Mouse (Mus musculus) megakaryocyte, adult 5-6 weeks (primary cell): ENCODE data around the gene Cmc2. TPM values are rescaled to one million over a fixed set of nuclear protein-coding genes. Genes with fewer than 3 reads are reported as not detected.

Source experiments
- ATAC-seq: 2 replicates; pipeline ENCODE4 v1.8.0; 2016; ENCODE audit warnings: mild to moderate bottlenecking, inconsistent platforms; ENCODE audit not compliant: poor library complexity, severe bottlenecking
- total RNA-seq, 2 experiments: library from RNA; stranded (forward) in 1 of 2; stranded (reverse) in 1 of 2; fragments of 153-499, 151-499 nt in 1 of 2; fragments of 221-1000, 200-1000 nt in 1 of 2; gene quantifications; 2 replicates each; pipeline versions ENCODE4 v1.2.3 to v1.2.4; 2015 to 2017

Gene Cmc2
- total RNA-seq, 2 experiments from 2014 or later: 43.3 to 66.0 TPM

DNA sequence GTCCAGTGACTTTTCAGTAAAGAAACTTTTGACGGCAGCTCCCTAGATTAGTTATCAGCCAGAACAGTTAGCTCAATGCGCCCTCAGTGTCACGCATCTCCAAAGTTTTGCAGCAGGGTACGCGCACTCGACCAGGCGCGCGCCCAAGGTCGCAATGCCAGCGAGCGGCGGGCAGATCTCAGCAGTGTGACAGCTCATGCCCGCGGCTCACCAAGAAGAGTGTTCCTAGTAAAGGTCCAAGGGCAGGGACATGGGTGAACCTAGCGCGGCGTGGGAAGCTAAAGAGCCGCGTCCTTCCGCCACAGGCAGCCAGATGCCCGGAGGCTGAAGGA, 284 bp downstream of the Cmc2 start:
- peak; percentile 64 for ATAC-seq

DNA sequence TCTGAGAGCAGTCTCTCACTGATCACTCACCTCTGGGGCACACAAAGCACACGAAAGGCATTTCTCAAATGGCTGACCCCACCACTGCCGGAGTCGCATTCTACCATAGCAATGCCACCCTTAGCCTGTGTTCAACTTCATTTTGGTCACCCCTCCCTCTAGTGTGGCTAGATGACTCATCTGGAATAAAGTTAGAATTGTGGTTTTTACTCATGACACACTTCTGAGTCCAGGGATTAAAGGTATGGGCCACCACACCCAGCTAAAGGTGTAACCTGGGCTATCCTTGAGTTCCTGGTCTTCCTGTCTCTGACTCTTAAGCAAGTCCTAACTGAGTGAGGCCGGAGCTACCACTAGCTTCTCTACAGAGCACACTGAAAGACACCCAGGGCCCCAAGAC, 15.4 kb downstream of the Cmc2 start:
- no peak for ATAC-seq

- peak; percentile 51 for ATAC-seq
These were observed 16.0 kb downstream of the Cmc2 start for GRCm38 (mm10) chr8:116905252-116905651.

DNA sequence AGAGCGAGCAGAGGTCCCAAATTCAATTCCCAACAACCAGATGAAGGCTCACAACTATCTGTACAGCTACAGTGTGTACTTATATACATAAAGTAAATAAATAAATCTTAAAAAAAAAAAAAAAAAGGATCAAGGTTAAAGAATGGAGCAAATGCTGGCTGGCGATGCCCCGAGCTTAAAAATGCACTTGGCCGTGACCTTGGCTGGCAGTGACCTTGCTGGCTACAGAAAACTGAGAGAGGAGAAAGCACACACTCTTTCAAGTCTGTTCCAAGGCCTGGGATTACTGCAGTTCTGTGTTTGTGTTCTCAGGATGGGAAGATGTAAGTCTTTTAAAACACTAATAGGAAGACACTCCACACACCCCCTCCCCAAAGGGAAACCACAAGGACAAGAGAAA, 16.5 kb downstream of the Cmc2 start:
- ATAC-seq: no peak

GRCm38 (mm10) chr8:116895521-116895920, 25.7 kb downstream of the Cmc2 start:
- ATAC-seq: no peak

GRCm38 (mm10) chr8:116893938-116894337, 27.3 kb downstream of the Cmc2 start:
- ATAC-seq: peak; percentile 43; the same call in 1 of the 2 replicates

DNA sequence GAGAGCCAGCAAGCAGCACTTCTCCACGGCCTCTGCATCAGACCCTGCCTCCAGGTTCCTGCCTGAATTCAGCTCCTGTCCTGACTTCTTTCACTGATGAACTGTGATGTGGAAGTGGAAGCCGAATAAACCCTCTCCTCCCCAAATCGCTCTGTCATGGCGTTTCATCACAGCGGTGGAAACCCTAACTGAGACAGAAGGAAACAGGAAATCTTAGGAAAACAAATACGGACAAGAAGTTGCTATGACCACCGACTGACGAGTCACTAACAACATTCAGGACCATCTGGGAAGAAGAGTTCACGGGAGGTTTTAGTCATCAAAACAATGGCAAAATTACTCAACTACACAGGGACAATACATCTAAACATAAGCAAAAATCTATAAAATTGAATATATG, 28.6 kb downstream of the Cmc2 start:
- ATAC-seq: peak; percentile 45

DNA sequence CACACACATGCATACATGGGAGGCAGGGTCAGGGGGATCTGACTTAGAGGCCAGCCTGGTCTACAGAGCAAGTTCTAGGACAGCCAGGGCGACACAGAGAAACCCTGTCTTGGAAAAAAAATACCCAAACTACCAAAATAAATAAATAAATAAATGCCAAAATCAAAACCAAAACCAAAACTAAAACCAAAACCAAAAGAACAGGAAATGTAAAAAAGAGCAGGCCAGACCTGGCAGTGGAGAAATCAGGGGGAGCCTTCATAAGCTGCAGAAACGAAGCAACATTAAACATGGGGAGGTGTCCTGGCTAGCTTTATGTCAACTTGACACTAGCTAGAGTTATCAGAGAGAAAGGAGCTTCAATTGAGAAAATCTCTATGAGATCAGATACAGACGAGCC, 29.1 kb downstream of the Cmc2 start:
- ATAC-seq: no peak

GRCm38 (mm10) chr8:116891446-116891845, 29.8 kb downstream of the Cmc2 start:
- ATAC-seq: no peak

GRCm38 (mm10) chr8:116887813-116888212, 33.4 kb downstream of the Cmc2 start:
- ATAC-seq: no peak

GRCm38 (mm10) chr8:116881396-116881795, 39.9 kb downstream of the Cmc2 start:
- no peak for ATAC-seq

GRCm38 (mm10) chr8:116875798-116876450, 45.3 kb downstream of the Cmc2 start:
- ATAC-seq: no peak

GRCm38 (mm10) chr8:116873986-116874385, 47.3 kb downstream of the Cmc2 start:
- ATAC-seq: no peak

DNA sequence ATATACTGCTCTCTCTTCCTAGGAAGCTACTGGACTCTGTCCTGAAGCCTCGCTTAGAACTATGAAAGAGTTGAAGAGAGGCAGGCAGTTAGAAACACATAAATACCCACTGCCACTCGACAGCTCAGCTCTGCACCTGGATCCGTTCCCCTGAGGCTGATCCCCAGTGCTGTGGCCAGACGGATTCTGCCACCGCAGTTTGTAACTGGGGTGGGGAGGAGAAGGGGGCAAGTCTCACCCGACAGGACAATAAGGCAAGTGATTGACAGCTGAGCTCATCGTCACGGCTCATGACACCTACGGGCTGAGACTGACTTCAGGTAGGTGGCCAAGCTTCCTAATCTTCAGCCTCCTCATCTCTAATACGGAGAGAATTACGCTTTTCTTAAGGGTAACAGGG, 47.7 kb downstream of the Cmc2 start:
- no peak for ATAC-seq

DNA sequence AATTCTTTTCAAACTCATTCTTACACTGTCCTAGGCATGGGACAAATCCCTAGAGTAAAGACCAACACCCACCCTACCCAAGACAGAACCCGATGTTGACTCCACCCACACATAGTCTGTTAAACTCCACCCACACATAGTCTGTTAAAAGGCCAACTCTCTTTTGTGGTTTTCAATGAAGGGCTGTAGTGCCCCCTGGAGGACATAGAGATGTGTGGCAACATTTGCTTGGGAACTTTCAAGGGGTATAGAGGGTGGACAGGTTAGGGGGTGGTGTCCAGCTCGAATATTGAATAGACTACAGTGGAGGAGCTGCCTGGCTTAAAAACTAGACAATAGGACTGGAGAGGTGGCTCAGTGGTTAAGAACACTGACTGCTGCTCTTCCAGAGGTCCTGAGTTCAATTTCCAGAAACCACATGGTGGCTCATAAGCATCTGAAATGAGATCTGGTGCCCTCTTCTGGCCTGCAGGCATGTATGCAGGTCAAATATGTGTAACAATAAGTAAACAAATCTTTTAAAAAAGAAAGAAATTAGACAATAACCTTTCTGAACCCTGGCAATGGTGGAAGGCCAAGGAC, 48.4 kb downstream of the Cmc2 start:
- peak; percentile 30; the same call in 1 of the 2 replicates for ATAC-seq

GRCm38 (mm10) chr8:116868699-116869098, 52.6 kb downstream of the Cmc2 start:
- ATAC-seq: peak; percentile 43; the same call in 1 of the 2 replicates

DNA sequence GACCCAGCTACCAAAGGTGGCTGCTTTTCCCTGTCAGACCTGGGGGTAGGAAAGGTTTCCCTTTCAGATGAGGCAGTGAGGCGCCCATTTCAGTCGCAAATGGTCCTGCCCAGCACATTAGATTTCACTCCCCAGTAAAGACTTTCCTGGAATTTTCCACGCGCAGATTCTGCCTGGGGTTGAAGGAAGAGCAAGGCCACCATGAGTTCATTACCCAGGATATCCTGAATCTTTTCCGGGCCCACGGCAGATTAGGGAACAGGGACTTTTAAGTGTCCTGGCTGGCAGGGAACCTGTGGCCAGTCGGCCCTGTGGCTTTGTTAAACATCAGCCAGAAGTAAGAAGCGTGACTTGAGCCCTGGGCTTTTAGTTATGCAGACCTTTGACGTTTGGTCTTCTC, 53.9 kb downstream of the Cmc2 start:
- no peak for ATAC-seq

GRCm38 (mm10) chr8:116866118-116866903, 54.9 kb downstream of the Cmc2 start:
- peak; percentile 59 for ATAC-seq

GRCm38 (mm10) chr8:116864514-116864913, 56.7 kb downstream of the Cmc2 start:
- ATAC-seq: no peak

GRCm38 (mm10) chr8:116864022-116864387, 57.2 kb downstream of the Cmc2 start:
- ATAC-seq: no peak

GRCm38 (mm10) chr8:116863357-116864021, 57.8 kb downstream of the Cmc2 start:
- 0 out of 2 replicates have a peak, but pooled peaks have one; percentile 12 for ATAC-seq

DNA sequence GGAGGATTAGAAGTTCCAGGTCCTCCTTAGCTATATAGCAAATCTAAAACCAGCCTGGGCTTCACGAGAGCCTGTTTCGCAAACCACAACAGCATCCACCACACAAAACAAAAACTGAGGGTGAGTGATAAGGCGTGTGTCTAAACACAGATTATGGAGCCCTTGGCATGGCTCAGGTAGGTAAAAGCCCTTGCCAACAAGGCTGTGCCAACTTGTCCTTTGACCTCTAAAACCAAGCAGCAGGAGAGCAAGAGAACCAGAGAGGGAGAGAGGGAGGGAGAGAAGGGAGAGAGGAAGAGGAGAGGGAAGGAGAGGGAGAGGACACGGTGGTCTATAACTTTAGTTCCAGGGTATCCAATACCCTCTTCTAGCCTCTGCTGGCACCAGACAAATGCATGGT, 59.1 kb downstream of the Cmc2 start:
- ATAC-seq: no peak
